In the genomic region with DNA sequence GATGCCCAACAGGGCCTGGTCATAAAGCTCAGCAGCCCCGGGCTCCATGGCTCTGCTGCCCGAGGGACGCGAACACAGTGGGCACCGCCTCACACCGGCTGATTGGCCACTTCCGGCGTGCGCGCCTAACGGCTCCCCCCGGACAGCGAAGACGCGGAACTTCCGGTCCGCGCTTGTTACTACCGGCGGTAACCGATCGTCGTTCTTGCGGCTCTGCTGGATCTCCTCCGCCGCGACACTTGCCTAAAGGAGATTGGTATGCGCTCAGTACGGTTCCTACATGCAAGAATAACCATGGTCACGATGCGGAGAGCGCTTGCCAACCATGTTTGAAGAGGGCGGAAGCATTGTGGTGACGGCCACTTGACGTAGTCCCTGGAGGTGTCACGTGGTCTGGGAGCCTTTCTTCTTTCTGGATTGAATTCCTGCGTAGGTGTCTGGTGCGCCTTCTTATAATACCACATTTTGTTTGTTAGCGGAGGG, we compare ENCODE assay signal across 7 mouse cellular contexts. TPM values are rescaled to one million over a fixed set of nuclear protein-coding genes. Genes with fewer than 3 reads are reported as not detected.
DNase-seq lines count a peak whose midpoint lies in the region; ATAC-seq and TF ChIP-seq lines count a peak whose summit lies in the region.

A gene (minus strand): TSS at position 329 of the 483 bp plus-strand sequence.

- peaks cover 17% of the 10 kb centered on the region; the same call in 1 of the 2 replicates for H3K36me3 ChIP-seq in embryonic facial prominence, embryonic 10.5 days (replicated peaks)
- H3K36me3 ChIP-seq in intestine, postnatal 0 days (ENCODE audit: control insufficient read depth, insufficient read depth) = no peaks in the 10 kb centered on the region
- H3K36me3 ChIP-seq in midbrain, embryonic 12.5 days = no peaks in the 10 kb centered on the region
- H3K36me3 ChIP-seq in small intestine, adult 2 months (ENCODE audit: control insufficient read depth, insufficient read depth, low read length) = no peaks in the 10 kb centered on the region

- intact Hi-C loops in left cerebral cortex, postnatal 4 days (cut with DNase I) = loop anchor here (5.0 kb wide), 1 partner anchor 62 kb away; no protein-coding TSS in a partner anchor

- peak within 1 kb of the TSS; percentile 95 for H3K4me2 ChIP-seq in intestine, postnatal 0 days (replicated peaks; ENCODE audit: low read depth)
- H3K4me2 ChIP-seq in midbrain, embryonic 12.5 days (replicated peaks) = peak within 1 kb of the TSS; percentile 88

- H3K27ac ChIP-seq in embryonic facial prominence, embryonic 10.5 days (replicated peaks) = peak within 1 kb of the TSS; percentile 95
- H3K27ac ChIP-seq in intestine, postnatal 0 days (ENCODE audit: low read depth, low read length) = peak within 1 kb of the TSS; percentile 94
- peak within 1 kb of the TSS; percentile 96 for H3K27ac ChIP-seq in midbrain, embryonic 12.5 days (replicated peaks)
- H3K27ac ChIP-seq in small intestine, adult 2 months (ENCODE audit: insufficient read depth, low read depth, low read length) = peak within 1 kb of the TSS; percentile 92

- under 1% methylated on average over 39 of the region's 39 CpGs for WGBS in embryonic facial prominence, embryonic 10.5 days
- under 1% methylated on average over 39 of the region's 39 CpGs for WGBS in intestine, postnatal 0 days
- under 1% methylated on average over 39 of the region's 39 CpGs for whole genome bisulfite sequencing in midbrain, embryonic 12.5 days
- WGBS in small intestine, adult 2 months = under 1% methylated on average over 39 of the region's 39 CpGs

- ATAC-seq in intestine, postnatal 0 days = peak; percentile 96
- peak; percentile 97 for ATAC-seq in midbrain, embryonic 12.5 days (ENCODE audit: low FRiP score, low read depth)

- no peaks in the 10 kb centered on the region for H3K9me3 ChIP-seq in embryonic facial prominence, embryonic 10.5 days
- H3K9me3 ChIP-seq in intestine, postnatal 0 days (ENCODE audit: control insufficient read depth) = no peaks in the 10 kb centered on the region
- no peaks in the 10 kb centered on the region for H3K9me3 ChIP-seq in midbrain, embryonic 12.5 days

- peak within 1 kb of the TSS; percentile 74 for H3K9ac ChIP-seq in intestine, postnatal 0 days (ENCODE audit: low read depth, low read length)
- peak within 1 kb of the TSS; percentile 82 for H3K9ac ChIP-seq in midbrain, embryonic 12.5 days (replicated peaks)

- peak; percentile 92 for DNase-seq in adrenal gland, postnatal 10 days
- peak; percentile 91 for DNase-seq in embryonic facial prominence, embryonic 10.5 days (ENCODE audit: low spot score)
- DNase-seq in gonadal fat pad, adult 2 months (ENCODE audit: low read depth) = no peak
- DNase-seq in left cerebral cortex, postnatal 4 days = peak; percentile 89

- no peaks in the 10 kb centered on the region for H3K27me3 ChIP-seq in embryonic facial prominence, embryonic 10.5 days (replicated peaks; ENCODE audit: low read depth, poor library complexity, severe bottlenecking)
- H3K27me3 ChIP-seq in intestine, postnatal 0 days (replicated peaks; ENCODE audit: control insufficient read depth, insufficient read depth, low read length) = no peaks in the 10 kb centered on the region
- H3K27me3 ChIP-seq in midbrain, embryonic 12.5 days = no peaks in the 10 kb centered on the region
- no peaks in the 10 kb centered on the region for H3K27me3 ChIP-seq in small intestine, adult 2 months (ENCODE audit: control insufficient read depth, insufficient read depth, low read length)

- TF ChIP-seq CTCF in intestine, postnatal 0 days (IDR thresholded peaks at IDR 0.05; ENCODE audit: low read depth) = no peak
- TF ChIP-seq CTCF in small intestine, adult 2 months (IDR thresholded peaks at IDR 0.05; ENCODE audit: extremely low read depth, insufficient read length, insufficient replicate concordance, low read depth, low read length) = no peak

- peaks cover 22% of the 10 kb centered on the region for H3K4me1 ChIP-seq in embryonic facial prominence, embryonic 10.5 days
- H3K4me1 ChIP-seq in intestine, postnatal 0 days (replicated peaks; ENCODE audit: control insufficient read depth, insufficient read depth, low read length) = no peaks in the 10 kb centered on the region
- peaks cover 24% of the 10 kb centered on the region for H3K4me1 ChIP-seq in midbrain, embryonic 12.5 days
- H3K4me1 ChIP-seq in small intestine, adult 2 months (ENCODE audit: control insufficient read depth, insufficient read depth, insufficient read length, low read length) = peaks cover 10% of the 10 kb centered on the region; the same call in 1 of the 2 replicates

- peak; percentile 31; the same call in 1 of the 2 replicates for TF ChIP-seq POLR2A in small intestine, adult 2 months (IDR thresholded peaks at IDR 0.05; ENCODE audit: low read depth, low read length)

- peak within 1 kb of the TSS; percentile 79 for H3K4me3 ChIP-seq in embryonic facial prominence, embryonic 10.5 days
- peak within 1 kb of the TSS; percentile 93 for H3K4me3 ChIP-seq in intestine, postnatal 0 days (ENCODE audit: low read depth, low read length)
- H3K4me3 ChIP-seq in midbrain, embryonic 12.5 days = peak within 1 kb of the TSS; percentile 84
- peak within 1 kb of the TSS; percentile 86 for H3K4me3 ChIP-seq in small intestine, adult 2 months (ENCODE audit: low read depth, low read length)

RNA-seq across cellular contexts. Expression of the gene that starts here (rescaled TPM):
- 10 to 100 TPM; 45.8 to 52.3 TPM for total RNA-seq in adrenal gland, postnatal 10 days (2021)
- polyA plus RNA-seq in embryonic facial prominence, embryonic 10.5 days (2016; fragmentation: Nextera tagmentation; extraction: Ambion mirVana) = 51.9 and 55.6 TPM in 2 replicates
- 43.6 and 52.5 TPM in 2 replicates for polyA plus RNA-seq in gonadal fat pad, adult 2 months (2012; rRNA removed)
- 17.2 and 20.0 TPM in 2 replicates for polyA plus RNA-seq in intestine, postnatal 0 days (2015; fragmentation: Nextera tagmentation; extraction: Ambion mirVana)
- 100 to 1,000 TPM; 109 to 117 TPM for total RNA-seq in left cerebral cortex, postnatal 4 days (2021)
- 55.0 and 55.9 TPM in 2 replicates for polyA plus RNA-seq in midbrain, embryonic 12.5 days (2016; fragmentation: Nextera tagmentation; extraction: Ambion mirVana)
- polyA plus RNA-seq in small intestine, adult 2 months (2012; rRNA removed) = 13.1 and 26.2 TPM in 2 replicates
